Mouse (Mus musculus) heart, adult 2 months (tissue): ENCODE measurements around the gene Ubqln4.

Source experiments
- CTCF ChIP-seq: fragments of 200-600 bp; IDR thresholded peaks from 2 replicates; pipeline ENCODE4 v1.8.1; 2022; ENCODE audit warnings: antibody characterized with exemption, mild to moderate bottlenecking, moderate library complexity
- EP300 ChIP-seq: fragments of 200-500 bp; IDR thresholded peaks from 2 replicates; pipeline ENCODE4 v1.6.1; 2011; ENCODE audit warnings: low read depth, low read length, control low read depth; ENCODE audit not compliant: insufficient read depth
- POLR2A ChIP-seq: fragments of 200-500 bp; IDR thresholded peaks from 2 replicates; pipeline ENCODE4 v1.6.1; 2011; ENCODE audit warnings: mild to moderate bottlenecking, low read depth, low read length, control low read depth; ENCODE audit not compliant: insufficient read depth

GRCm38 (mm10) chr3:88551586-88551985 is 2.0 kb upstream of the Ubqln4 start:
- TF ChIP-seq POLR2A (no peak), CTCF (no peak), EP300 (no peak)
